Mouse (Mus musculus) hindbrain, embryonic 14.5 days (tissue): ENCODE data around the gene Mogs. TPM values are rescaled to one million over a fixed set of nuclear protein-coding genes. Genes with fewer than 3 reads are reported as not detected.

Experiments
- ATAC-seq: fragments of 200-750 bp; cut with Nextera tagmentation; 2 replicates; pipeline ENCODE4 v1.8.0; 2017; ENCODE audit warnings: moderate number of reproducible peaks, mild to moderate bottlenecking, moderate TSS enrichment, moderate library complexity; ENCODE audit not compliant: low FRiP score
- DNase-seq: peaks from one replicate; pipeline ENCODE4 v3.0.0-alpha.2; 2015; ENCODE audit warnings: low spot score
- H3K27ac ChIP-seq: fragments of 300-500 bp; sonication (generic); 2 replicates; pipeline ENCODE4 v1.5.1; 2014; ENCODE audit warnings: mild to moderate bottlenecking, moderate library complexity
- H3K27me3 ChIP-seq: fragments of 300-500 bp; sonication (generic); 2 replicates; pipeline ENCODE4 v1.6.1; 2014; ENCODE audit warnings: mild to moderate bottlenecking, low read length, mixed read lengths; ENCODE audit not compliant: control insufficient read depth, insufficient read depth
- H3K36me3 ChIP-seq: fragments of 300-500 bp; sonication (generic); replicated peaks from 2 replicates; pipeline ENCODE4 v1.6.1; 2014; ENCODE audit not compliant: control insufficient read depth, insufficient read depth
- H3K4me1 ChIP-seq: fragments of 300-500 bp; sonication (generic); replicated peaks from 2 replicates; pipeline ENCODE4 v1.6.1; 2014; ENCODE audit warnings: antibody characterized with exemption, low read length, mixed read lengths; ENCODE audit not compliant: control insufficient read depth, insufficient read depth
- H3K4me2 ChIP-seq: fragments of 300-500 bp; sonication (generic); replicated peaks from 2 replicates; pipeline ENCODE4 v1.6.1; 2014; ENCODE audit warnings: mild to moderate bottlenecking, moderate library complexity
- H3K4me3 ChIP-seq: fragments of 300-500 bp; sonication (generic); replicated peaks from 2 replicates; pipeline ENCODE4 v1.5.1; 2014; ENCODE audit warnings: mild to moderate bottlenecking, low read length
- H3K9ac ChIP-seq: fragments of 300-500 bp; sonication (generic); 2 replicates; pipeline ENCODE4 v1.6.1; 2014
- H3K9me3 ChIP-seq: fragments of 300-500 bp; sonication (generic); 2 replicates; pipeline ENCODE4 v1.6.1; 2016; ENCODE audit warnings: low read length; ENCODE audit not compliant: control insufficient read depth
- WGBS: fragments of 180-500 bp; shearing (Covaris S2); extraction: QIAGEN DNeasy Blood & Tissue Kit; methylation state at CpG from one replicate; pipeline ENCODE4 v1.1.7; 2014; 5-methylcytosine and 5-hydroxymethylcytosine counted together
- polyA plus RNA-seq: library from polyadenylated mRNA; unstranded; fragments of >200 nt; fragmentation: Nextera tagmentation; extraction: Ambion mirVana; gene quantifications from 2 replicates; pipeline ENCODE4 v1.2.1, GENCODE M21; 2014

Gene Mogs
- polyA plus RNA-seq, 1 experiment from 2014 or later: 23.9 TPM

DNA sequence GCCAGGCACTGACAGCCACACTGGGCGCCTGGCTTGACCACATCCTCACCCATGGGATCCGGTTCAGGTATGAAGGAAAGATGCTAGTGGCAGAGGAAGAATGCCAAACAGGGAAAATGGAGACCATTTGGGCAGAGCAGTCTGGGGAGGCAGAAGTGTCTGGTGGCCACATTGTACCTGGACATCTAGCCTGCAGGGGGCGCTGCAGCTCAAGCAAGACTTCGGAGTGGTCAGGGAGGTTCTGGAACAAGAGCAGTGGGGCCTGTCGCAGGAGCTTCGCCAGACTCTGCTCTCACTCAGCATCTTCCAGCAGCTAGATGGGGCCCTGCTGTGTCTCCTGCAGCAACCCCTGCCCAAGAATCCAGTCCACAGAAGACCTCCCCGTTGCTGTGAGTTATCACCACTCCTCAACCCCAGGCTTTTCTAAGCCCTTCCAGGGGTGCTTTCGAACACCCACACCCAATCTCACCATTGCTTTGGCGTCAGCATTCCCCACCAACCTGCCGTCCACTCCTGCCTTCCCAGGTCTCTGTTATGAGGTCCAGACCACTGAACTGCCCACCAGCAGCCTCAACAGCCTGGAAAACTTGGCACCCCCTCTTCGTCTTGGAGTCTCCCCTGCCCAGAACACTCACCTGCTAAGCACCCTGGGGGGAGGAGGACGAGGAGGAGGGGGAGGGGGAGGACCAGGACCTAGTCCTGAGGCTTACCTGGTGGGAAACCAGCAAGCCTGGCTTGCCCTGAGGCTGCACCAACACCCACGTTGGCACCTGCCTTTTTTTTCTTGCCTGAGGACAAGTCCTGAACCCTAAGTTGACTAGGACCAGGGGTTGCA lies 7.5 kb upstream of the Mogs start:
- H3K9ac ChIP-seq: peak overlapping the region; percentile 92
- peak overlapping the region; percentile 75 for H3K4me2 ChIP-seq
- DNase-seq (peak; percentile 63), ATAC-seq (0 out of 2 replicates have a peak, but pooled peaks have one; percentile 1)
- peak overlapping the region; percentile 83; the same call in 1 of the 2 replicates for H3K27ac ChIP-seq
- H3K27me3 ChIP-seq: no peaks in the 10 kb centered on the region
- peaks cover 27% of the 10 kb centered on the region for H3K4me1 ChIP-seq
- 35% methylated on average over 13 of the region's 13 CpGs for WGBS
- peak overlapping the region; percentile 84; the same call in 1 of the 2 replicates for H3K4me3 ChIP-seq
- peaks cover 25% of the 10 kb centered on the region for H3K36me3 ChIP-seq
- H3K9me3 ChIP-seq: no peaks in the 10 kb centered on the region

DNA sequence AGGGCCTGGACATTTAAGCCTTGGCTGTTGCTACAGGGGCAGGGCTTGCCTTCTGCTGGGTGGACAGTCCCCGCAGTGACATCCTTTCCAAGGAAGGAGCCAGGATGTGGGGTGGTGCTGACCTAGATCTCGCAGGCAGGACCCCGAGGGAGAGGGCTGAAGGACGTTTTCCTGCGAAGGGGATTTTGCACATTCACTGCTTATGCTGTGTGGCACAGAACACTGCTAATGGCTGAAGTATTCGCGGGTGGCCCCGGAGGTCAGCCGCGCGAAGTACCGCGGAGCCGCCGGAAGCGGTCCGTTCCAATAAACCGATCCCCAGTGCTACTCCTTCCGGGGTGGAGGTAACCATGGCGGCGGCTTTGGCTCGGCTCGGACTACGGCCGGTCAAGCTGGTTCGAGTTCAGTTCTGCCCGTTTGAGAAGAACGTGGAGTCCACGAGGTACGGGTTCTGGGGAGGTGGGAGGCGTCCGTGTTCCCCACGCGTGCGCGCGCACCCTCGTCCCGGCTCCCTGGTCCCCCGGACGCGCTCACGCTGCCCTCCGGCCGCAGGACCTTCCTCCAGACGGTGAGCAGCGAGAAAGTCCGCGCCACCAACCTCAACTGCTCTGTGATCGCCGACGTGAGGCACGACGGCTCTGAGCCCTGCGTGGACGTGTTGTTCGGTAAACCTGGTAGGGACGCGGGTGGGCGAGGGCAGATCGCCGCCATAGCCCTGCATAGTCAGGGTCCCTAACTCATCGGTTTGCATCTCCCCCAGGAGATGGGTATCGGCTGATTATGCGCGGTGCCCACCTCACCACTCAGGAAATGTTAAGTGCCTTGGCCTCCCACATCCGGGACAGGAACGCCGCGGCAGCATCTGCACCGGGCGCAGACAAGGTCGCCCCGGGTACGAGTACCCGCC lies 6.3 kb upstream of the Mogs start, which contains the start of gene Mrpl53:
Gene Mrpl53 (plus strand): TSS at position 279 of the 907 bp plus-strand sequence.
- DNase-seq (peak; percentile 80), ATAC-seq (peak; percentile 88)
- WGBS: under 1% methylated on average over 76 of the region's 76 CpGs
- Histone ChIP-seq H3K4me2 (peak within 1 kb of the TSS; percentile 75), H3K27me3 (no peaks in the 10 kb centered on the region), H3K4me1 (peaks cover 20% of the 10 kb centered on the region), H3K4me3 (peak within 1 kb of the TSS; percentile 84), H3K9ac (peak within 1 kb of the TSS; percentile 92), H3K27ac (peak within 1 kb of the TSS; percentile 83), H3K36me3 (peaks cover 25% of the 10 kb centered on the region), H3K9me3 (no peaks in the 10 kb centered on the region)

DNA sequence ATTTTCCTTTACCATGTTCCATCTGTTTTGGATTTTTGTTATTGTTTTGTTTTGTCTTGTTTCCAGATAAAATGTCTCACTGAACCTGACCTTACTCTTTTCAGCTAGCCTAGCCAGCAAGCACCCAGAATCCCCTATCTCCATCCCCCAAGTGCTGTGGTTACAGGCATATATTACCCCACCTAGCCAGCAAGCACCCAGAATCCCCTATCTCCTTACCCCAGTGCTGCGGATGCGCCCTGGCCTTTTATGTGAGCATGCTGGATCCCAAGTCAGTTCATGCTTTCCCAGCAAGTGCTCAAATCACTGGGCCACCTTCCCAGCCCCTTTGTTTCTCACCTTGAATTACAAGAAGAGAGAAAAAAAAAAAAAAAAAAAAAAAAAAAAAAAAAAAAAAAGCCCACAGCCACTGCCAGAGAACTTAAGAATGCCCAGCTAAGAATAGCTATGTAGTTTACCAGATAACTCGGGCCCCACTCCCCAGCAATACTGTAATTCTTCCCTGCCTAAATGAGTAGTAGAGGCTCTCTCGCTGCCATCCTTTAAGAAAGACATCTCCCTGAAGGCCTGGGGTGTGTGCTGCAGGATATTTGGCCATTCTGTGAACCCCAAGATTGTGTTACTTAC lies 3.7 kb upstream of the Mogs start:
- Histone ChIP-seq H3K27ac (no peak overlapping the region), H3K9ac (no peak overlapping the region), H3K4me2 (no peak overlapping the region), H3K4me3 (no peak overlapping the region), H3K9me3 (no peaks in the 10 kb centered on the region), H3K27me3 (no peaks in the 10 kb centered on the region), H3K36me3 (peaks cover 21% of the 10 kb centered on the region), H3K4me1 (peaks cover 33% of the 10 kb centered on the region)
- no peak for ATAC-seq
- no peak for DNase-seq
- 94% methylated on average over 4 of the region's 4 CpGs for WGBS

DNA sequence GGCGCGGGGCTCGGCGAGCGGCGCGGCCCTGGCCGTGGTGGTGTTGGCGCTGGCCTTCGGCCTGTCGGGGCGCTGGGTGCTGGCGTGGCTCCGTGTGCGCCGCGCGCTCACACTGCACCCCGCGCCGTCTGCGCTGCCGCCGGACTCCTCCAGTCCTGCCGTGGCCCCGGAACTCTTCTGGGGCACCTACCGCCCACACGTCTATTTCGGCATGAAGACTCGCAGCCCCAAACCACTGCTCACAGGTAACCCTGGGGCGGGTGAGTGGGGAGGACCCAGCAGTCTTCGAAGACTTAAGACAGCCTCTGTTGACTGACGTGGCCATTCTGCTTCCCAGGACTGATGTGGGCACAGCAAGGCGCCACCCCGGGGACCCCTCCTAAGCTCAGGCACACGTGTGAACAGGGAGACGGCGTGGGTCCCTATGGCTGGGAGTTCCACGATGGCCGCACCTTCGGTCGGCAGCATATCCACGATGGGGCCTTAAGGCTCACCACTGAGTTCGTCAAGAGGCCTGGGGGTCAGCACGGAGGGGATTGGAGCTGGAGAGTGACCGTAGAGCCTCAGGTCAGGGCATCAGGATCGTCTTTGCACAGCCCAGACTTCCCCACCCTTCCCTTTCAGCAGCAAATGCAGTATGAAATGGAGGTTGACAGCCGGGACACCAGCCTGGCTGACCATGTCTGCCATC lies 531 bp downstream of the Mogs start:
- ATAC-seq: peak; percentile 56; the same call in 1 of the 2 replicates
- no peaks in the 10 kb centered on the region for H3K27me3 ChIP-seq
- H3K4me3 ChIP-seq: peak overlapping the region; percentile 75
- H3K4me2 ChIP-seq: peak overlapping the region; percentile 86
- H3K36me3 ChIP-seq: peaks cover 38% of the 10 kb centered on the region
- H3K4me1 ChIP-seq: peaks cover 32% of the 10 kb centered on the region
- DNase-seq: no peak
- WGBS: 2% methylated on average over 45 of the region's 48 CpGs
- no peaks in the 10 kb centered on the region for H3K9me3 ChIP-seq
- peak overlapping the region; percentile 66 for H3K27ac ChIP-seq
- H3K9ac ChIP-seq: peak overlapping the region; percentile 85

DNA sequence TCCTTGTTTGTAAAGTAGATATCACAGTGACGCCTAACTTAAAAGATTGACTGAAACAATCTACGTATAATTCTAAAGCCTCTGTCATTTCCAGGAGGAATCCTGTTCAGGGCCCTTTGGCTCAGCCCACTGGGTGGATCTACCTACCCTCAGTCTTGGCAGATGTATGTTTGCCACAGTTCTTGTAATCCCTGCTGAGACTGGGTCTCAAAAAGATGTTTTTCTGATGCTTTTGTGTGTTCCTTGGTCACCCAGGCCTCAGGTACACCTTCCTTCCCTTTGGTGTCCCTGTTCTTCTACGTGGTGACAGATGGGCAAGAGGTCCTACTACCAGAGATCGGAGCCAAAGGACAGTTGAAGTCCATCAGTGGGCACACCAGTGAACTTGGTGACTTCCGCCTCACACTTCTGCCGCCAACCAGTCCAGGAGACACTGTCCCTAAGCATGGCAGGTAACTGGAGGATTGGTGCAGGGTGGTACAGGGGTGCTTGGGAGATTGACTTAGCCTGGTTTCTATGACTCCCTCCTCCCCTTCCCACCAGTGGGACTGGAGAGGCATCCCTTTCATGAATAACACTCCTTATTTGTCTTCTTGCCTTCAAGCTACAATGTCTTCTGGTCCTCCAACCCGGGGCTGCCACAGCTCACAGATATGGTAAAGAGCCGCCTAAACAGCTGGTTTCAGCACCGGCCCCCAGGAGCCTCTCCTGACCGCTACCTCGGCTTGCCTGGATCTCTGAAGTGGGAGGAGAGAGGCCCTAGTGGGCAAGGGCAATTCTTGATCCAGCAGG lies 1.3 kb downstream of the Mogs start:
- Histone ChIP-seq H3K27ac (no peak overlapping the region), H3K9me3 (no peaks in the 10 kb centered on the region), H3K27me3 (no peaks in the 10 kb centered on the region), H3K4me1 (peaks cover 32% of the 10 kb centered on the region), H3K4me3 (peak overlapping the region; percentile 75), H3K9ac (peak overlapping the region; percentile 85), H3K4me2 (peak overlapping the region; percentile 86), H3K36me3 (peaks cover 32% of the 10 kb centered on the region)
- no peak for ATAC-seq
- no peak for DNase-seq
- 83% methylated on average over 11 of the region's 11 CpGs for WGBS

DNA sequence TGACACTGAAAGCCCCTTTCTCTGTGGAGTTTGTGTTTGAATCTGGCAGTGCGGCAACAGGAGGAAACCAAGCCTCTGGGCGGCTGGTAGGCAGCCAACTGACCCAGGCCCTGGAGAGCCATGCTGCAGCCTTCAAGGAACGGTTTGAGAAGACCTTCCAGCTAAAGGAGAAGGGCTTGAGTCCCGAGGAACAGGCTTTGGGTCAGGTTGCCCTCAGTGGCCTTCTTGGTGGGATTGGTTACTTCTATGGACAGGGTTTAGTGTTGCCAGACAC lies 1.8 kb downstream of the Mogs start:
- Histone ChIP-seq H3K9me3 (no peaks in the 10 kb centered on the region), H3K27me3 (no peaks in the 10 kb centered on the region), H3K27ac (no peak overlapping the region), H3K9ac (peak overlapping the region; percentile 85; the same call in 1 of the 2 replicates), H3K4me1 (peaks cover 33% of the 10 kb centered on the region), H3K36me3 (peaks cover 32% of the 10 kb centered on the region), H3K4me3 (peak overlapping the region; percentile 75; the same call in 1 of the 2 replicates), H3K4me2 (0 out of 2 replicates have a peak overlapping the region, but pooled peaks have one; percentile 86)
- WGBS: 89% methylated on average over 4 of the region's 4 CpGs
- no peak for ATAC-seq
- no peak for DNase-seq

DNA sequence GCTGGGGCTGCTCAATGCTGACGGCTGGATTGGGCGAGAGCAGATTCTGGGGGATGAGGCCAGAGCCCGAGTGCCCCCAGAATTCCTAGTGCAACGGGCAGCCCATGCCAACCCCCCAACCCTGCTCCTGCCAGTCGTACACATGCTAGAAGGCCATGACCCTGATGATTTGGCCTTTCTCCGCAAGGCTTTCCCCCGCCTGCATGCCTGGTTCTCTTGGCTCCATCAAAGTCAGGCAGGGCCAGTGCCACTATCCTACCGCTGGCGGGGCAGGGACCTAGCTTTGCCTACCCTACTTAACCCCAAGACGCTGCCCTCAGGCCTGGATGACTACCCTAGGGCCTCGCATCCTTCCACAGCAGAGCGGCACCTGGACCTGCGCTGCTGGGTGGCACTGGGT lies 2.3 kb downstream of the Mogs start:
- no peak overlapping the region for H3K9ac ChIP-seq
- DNase-seq (no peak), ATAC-seq (no peak)
- H3K9me3 ChIP-seq: no peaks in the 10 kb centered on the region
- H3K36me3 ChIP-seq: peaks cover 32% of the 10 kb centered on the region
- H3K4me3 ChIP-seq: no peak overlapping the region
- peaks cover 38% of the 10 kb centered on the region for H3K4me1 ChIP-seq
- H3K4me2 ChIP-seq: no peak overlapping the region
- H3K27me3 ChIP-seq: no peaks in the 10 kb centered on the region
- H3K27ac ChIP-seq: no peak overlapping the region
- WGBS: 92% methylated on average over 13 of the region's 13 CpGs

DNA sequence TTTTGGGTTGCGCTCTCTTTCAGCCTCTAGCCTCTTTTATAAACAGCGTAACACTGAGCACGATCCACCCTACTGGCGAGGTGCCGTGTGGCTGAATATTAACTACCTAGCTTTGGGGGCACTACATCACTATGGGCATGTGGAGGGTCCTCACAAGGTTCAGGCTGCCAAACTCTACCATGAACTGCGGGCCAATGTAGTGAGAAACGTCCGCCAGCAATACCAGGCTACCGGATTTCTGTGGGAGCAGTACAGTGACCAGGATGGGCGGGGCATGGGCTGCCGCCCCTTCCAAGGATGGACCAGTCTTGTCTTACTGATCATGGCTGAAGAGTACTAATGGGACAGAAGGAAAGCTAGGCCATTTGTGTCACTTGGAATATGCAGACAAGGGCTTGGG lies 3.1 kb downstream of the Mogs start:
- Histone ChIP-seq H3K27ac (no peak overlapping the region), H3K4me2 (no peak overlapping the region), H3K36me3 (peaks cover 32% of the 10 kb centered on the region), H3K9ac (no peak overlapping the region), H3K4me1 (peaks cover 44% of the 10 kb centered on the region), H3K27me3 (no peaks in the 10 kb centered on the region), H3K9me3 (no peaks in the 10 kb centered on the region), H3K4me3 (no peak overlapping the region)
- DNase-seq (no peak), ATAC-seq (no peak)
- whole genome bisulfite sequencing: 85% methylated on average over 11 of the region's 11 CpGs
